Mouse (Mus musculus): ENCODE results near the gene Sntg2.

Sntg2 gene

GRCm38 (mm10) chr12:30283741-30284140 lies 89.4 kb downstream of the Sntg2 start:
- no peak for DNase-seq (ENCODE audit: low read depth, low spot score)

GRCm38 (mm10) chr12:30272242-30272985 lies 100.8 kb downstream of the Sntg2 start:
- no peak for DNase-seq (ENCODE audit: low read depth, low spot score)

- no peak for DNase-seq (ENCODE audit: low read depth, low spot score)
These were observed 109.0 kb downstream of the Sntg2 start for GRCm38 (mm10) chr12:30264206-30264605.

- DNase-seq (ENCODE audit: low read depth, low spot score): no peak
These were observed 112.0 kb downstream of the Sntg2 start for GRCm38 (mm10) chr12:30261187-30261586.

GRCm38 (mm10) chr12:30258641-30259040 lies 114.5 kb downstream of the Sntg2 start:
- DNase-seq (ENCODE audit: low read depth, low spot score): no peak

- DNase-seq (ENCODE audit: low read depth, low spot score): no peak
These were observed 115.5 kb downstream of the Sntg2 start for GRCm38 (mm10) chr12:30257664-30258063.

- no peak for DNase-seq (ENCODE audit: low read depth, low spot score)
These were observed 117.0 kb downstream of the Sntg2 start for GRCm38 (mm10) chr12:30256207-30256606.

GRCm38 (mm10) chr12:30254581-30254980 lies 118.6 kb downstream of the Sntg2 start:
- DNase-seq (ENCODE audit: low read depth, low spot score): no peak

GRCm38 (mm10) chr12:30252381-30252780 lies 120.8 kb downstream of the Sntg2 start:
- DNase-seq (ENCODE audit: low read depth, low spot score): no peak

- no peak for DNase-seq (ENCODE audit: low read depth, low spot score)
These were observed 121.8 kb downstream of the Sntg2 start for GRCm38 (mm10) chr12:30251283-30251829.

- no peak for DNase-seq (ENCODE audit: low read depth, low spot score)
These were observed 124.1 kb downstream of the Sntg2 start for GRCm38 (mm10) chr12:30249068-30249467.

- no peak for DNase-seq (ENCODE audit: low read depth, low spot score)
These were observed 126.8 kb downstream of the Sntg2 start for GRCm38 (mm10) chr12:30246286-30246945.

GRCm38 (mm10) chr12:30244194-30244593 lies 129.0 kb downstream of the Sntg2 start:
- DNase-seq (ENCODE audit: low read depth, low spot score): no peak

- DNase-seq (ENCODE audit: low read depth, low spot score): no peak
These were observed 132.3 kb downstream of the Sntg2 start for GRCm38 (mm10) chr12:30240891-30241290.

GRCm38 (mm10) chr12:30234940-30235339 lies 138.2 kb downstream of the Sntg2 start:
- DNase-seq (ENCODE audit: low read depth, low spot score): no peak

- no peak for DNase-seq (ENCODE audit: low read depth, low spot score)
These were observed 145.2 kb downstream of the Sntg2 start for GRCm38 (mm10) chr12:30228004-30228403.

GRCm38 (mm10) chr12:30226247-30226646 lies 146.9 kb downstream of the Sntg2 start:
- no peak for DNase-seq (ENCODE audit: low read depth, low spot score)

- no peak for DNase-seq (ENCODE audit: low read depth, low spot score)
These were observed 156.3 kb downstream of the Sntg2 start for GRCm38 (mm10) chr12:30216762-30217441.

GRCm38 (mm10) chr12:30214761-30215160 lies 158.4 kb downstream of the Sntg2 start:
- no peak for DNase-seq (ENCODE audit: low read depth, low spot score)

- DNase-seq (ENCODE audit: low read depth, low spot score): no peak
These were observed 162.8 kb downstream of the Sntg2 start for GRCm38 (mm10) chr12:30210388-30210787.

- no peak for DNase-seq (ENCODE audit: low read depth, low spot score)
These were observed 164.6 kb downstream of the Sntg2 start for GRCm38 (mm10) chr12:30208527-30208926.

- DNase-seq (ENCODE audit: low read depth, low spot score): no peak
These were observed 165.1 kb downstream of the Sntg2 start for GRCm38 (mm10) chr12:30208087-30208486.
